In genomic region chr6:56361348-56362127, GRCm38 (mm10) we compare ENCODE assay signal across 8 mouse cellular contexts.
DNase-seq lines count a peak whose midpoint lies in the region; ATAC-seq and TF ChIP-seq lines count a peak whose summit lies in the region.

No protein-coding gene starts in this region.

- peak overlapping the region; percentile 74 for H3K4me2 ChIP-seq in heart, embryonic 16.5 days (ENCODE audit: low read depth, low read length)
- H3K4me2 ChIP-seq in midbrain, embryonic 12.5 days (replicated peaks) = peak overlapping the region; percentile 95

- DNase-seq in heart, adult 18-20 months = peak; percentile 32 to 48
- DNase-seq in heart, postnatal 25 days (ENCODE audit: low spot score) = no peak
- no peak for DNase-seq in testis, postnatal 10 days (ENCODE audit: low spot score)
- no peak for DNase-seq in c-Kit-positive CD71-positive TER-119-positive erythroid progenitor cells, embryonic 14.5 days (ENCODE audit: low spot score)

- H3K9ac ChIP-seq in heart, embryonic 16.5 days (ENCODE audit: low read length) = peak overlapping the region; percentile 79
- peak overlapping the region; percentile 71 for H3K9ac ChIP-seq in midbrain, embryonic 12.5 days (replicated peaks)

- no peak for TF ChIP-seq CTCF in cortical plate, adult 2 months (IDR thresholded peaks at IDR 0.05; ENCODE audit: extremely low read depth, insufficient read depth, low read length)

- H3K27me3 ChIP-seq in heart, embryonic 16.5 days (ENCODE audit: control insufficient read depth, insufficient read depth, low read length) = no peaks in the 10 kb centered on the region; the same call in 1 of the 2 replicates
- 0 out of 2 replicates have a peak, but pooled peaks cover 8% of the 10 kb centered on the region for H3K27me3 ChIP-seq in midbrain, embryonic 12.5 days

- no peak for TF ChIP-seq POLR2A in cortical plate, adult 2 months (IDR thresholded peaks at IDR 0.05; ENCODE audit: extremely low read depth, insufficient read depth, low read length)

- peak overlapping the region; percentile 46 for H3K4me3 ChIP-seq in cortical plate, adult 2 months (ENCODE audit: insufficient read depth, low read length)
- peak overlapping the region; percentile 60 for H3K4me3 ChIP-seq in heart, embryonic 16.5 days (ENCODE audit: low read length)
- H3K4me3 ChIP-seq in midbrain, embryonic 12.5 days = peak overlapping the region; percentile 55

- no peaks in the 10 kb centered on the region; the same call in 1 of the 2 replicates for H3K9me3 ChIP-seq in heart, embryonic 16.5 days (replicated peaks; ENCODE audit: control insufficient read depth, low read length)
- no peaks in the 10 kb centered on the region for H3K9me3 ChIP-seq in midbrain, embryonic 12.5 days

- peaks cover 2% of the 10 kb centered on the region; the same call in 1 of the 2 replicates for H3K4me1 ChIP-seq in cortical plate, adult 2 months (ENCODE audit: control insufficient read depth, insufficient read depth, low read length)
- H3K4me1 ChIP-seq in heart, embryonic 16.5 days (ENCODE audit: control insufficient read depth, insufficient read depth, low read length) = peaks cover 24% of the 10 kb centered on the region
- peaks cover 12% of the 10 kb centered on the region for H3K4me1 ChIP-seq in midbrain, embryonic 12.5 days

- whole genome bisulfite sequencing in heart, embryonic 16.5 days = 3% methylated on average over 19 of the region's 19 CpGs
- WGBS in midbrain, embryonic 12.5 days = 2% methylated on average over 19 of the region's 19 CpGs

- H3K27ac ChIP-seq in cortical plate, adult 2 months (ENCODE audit: insufficient read depth, low read length) = no peak overlapping the region
- H3K27ac ChIP-seq in heart, embryonic 16.5 days (ENCODE audit: low read length) = peak overlapping the region; percentile 76
- H3K27ac ChIP-seq in midbrain, embryonic 12.5 days (replicated peaks) = 0 out of 2 replicates have a peak overlapping the region, but pooled peaks have one; percentile 36

- intact Hi-C loops in heart, postnatal 25 days (cut with DNase I) = loop anchor here (10.0 kb wide), 1 partner anchor 287 kb away; no protein-coding TSS in a partner anchor

- ATAC-seq in heart, embryonic 16.5 days (replicated peaks; ENCODE audit: extremely low read depth, insufficient read depth, low FRiP score) = peak; percentile 59
- peak; percentile 79 for ATAC-seq in midbrain, embryonic 12.5 days (ENCODE audit: low FRiP score, low read depth)
- no peak for ATAC-seq in monocyte, adult 5-6 weeks (replicated peaks; ENCODE audit: insufficient number of reproducible peaks, low FRiP score, low TSS enrichment, poor library complexity, severe bottlenecking)

- H3K36me3 ChIP-seq in heart, embryonic 16.5 days (ENCODE audit: control insufficient read depth, insufficient read depth) = no peaks in the 10 kb centered on the region
- H3K36me3 ChIP-seq in midbrain, embryonic 12.5 days = no peaks in the 10 kb centered on the region

Comparison
In these comparisons a context has a peak if more than half of its experiments do, and no peak if none do; other contexts are left out.
1. DNase-seq: peak in heart, adult 18-20 months (2 of 2); none in heart, postnatal 25 days (single experiment), testis, postnatal 10 days (single experiment) and c-Kit-positive CD71-positive TER-119-positive erythroid progenitor cells, embryonic 14.5 days (single experiment).
2. Peak in every context shown above with its lines, with median percentiles within 50 percentile points of each other: H3K4me3 ChIP-seq.